Mouse (Mus musculus) CD4-positive, CD25-positive, alpha-beta regulatory T cell, adult 2 months (primary cell): ENCODE results near the gene Mfsd10.
"Not testable (repeated sequence)": the region's sequence is repeated elsewhere in the genome, so short reads cannot be mapped to it uniquely, and the experiment has no call there.

ENCODE experiments used
- DNase-seq: peaks from one replicate; pipeline ENCODE4 v3.0.0-alpha.2; 2012; ENCODE audit warnings: low read depth, low spot score

Mfsd10 gene

DNA sequence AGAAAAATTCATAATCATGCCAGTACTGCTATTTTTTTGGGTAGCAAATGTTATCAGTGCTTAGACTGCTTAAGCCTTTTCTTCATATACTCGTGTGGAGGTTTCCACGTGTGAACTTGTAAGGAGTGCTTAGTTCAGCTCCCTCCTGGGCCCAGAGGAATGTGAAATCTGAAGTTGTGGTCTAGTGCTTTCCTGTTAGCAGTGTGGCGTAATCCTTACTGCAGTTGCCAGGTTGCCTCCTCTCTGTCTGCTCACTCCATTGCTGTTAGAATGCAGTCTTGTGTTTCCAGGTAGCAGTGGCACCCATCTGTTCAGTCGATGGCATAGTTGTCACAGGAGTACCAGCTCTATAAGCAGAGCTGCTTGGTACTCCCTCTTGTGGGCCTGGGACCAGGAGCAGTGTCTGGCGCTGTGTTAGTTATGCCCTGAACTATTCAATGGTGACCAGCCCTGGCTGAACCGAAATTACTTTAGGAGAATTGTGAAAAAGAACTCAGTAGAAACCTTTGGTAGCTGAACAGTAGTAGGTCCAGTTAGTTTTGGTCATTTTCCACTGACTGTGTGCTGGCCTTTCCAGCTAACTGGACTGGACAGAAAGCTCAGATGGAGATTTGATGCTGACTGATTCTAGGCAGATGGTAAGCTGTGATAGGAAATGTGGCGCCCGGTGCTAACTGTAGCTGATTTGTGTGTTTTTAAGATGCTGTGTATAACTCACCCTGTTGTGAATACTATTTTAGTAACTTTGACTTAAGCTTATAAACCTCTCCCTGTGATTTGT, 29.7 kb downstream of the Mfsd10 start:
- DNase-seq: no peak

DNA sequence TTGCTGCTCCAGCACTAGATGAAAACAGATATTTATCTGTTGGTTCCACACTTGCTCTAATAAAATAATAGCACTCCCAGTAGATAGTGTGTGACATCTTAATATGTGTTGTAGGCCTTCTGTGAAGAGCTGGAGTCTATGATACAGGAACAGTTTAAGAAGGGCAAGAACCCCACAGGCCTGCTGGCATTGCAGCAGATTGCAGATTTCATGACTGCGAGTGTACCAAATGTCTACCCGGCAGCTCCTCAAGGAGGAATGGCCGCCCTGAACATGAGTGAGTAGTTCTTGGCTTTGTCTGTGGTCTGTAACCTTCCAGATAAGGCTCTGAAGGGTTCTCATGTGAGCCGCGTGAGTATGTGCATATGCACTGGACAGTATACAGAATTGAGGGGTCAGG, 32.4 kb downstream of the Mfsd10 start:
- DNase-seq: no peak

DNA sequence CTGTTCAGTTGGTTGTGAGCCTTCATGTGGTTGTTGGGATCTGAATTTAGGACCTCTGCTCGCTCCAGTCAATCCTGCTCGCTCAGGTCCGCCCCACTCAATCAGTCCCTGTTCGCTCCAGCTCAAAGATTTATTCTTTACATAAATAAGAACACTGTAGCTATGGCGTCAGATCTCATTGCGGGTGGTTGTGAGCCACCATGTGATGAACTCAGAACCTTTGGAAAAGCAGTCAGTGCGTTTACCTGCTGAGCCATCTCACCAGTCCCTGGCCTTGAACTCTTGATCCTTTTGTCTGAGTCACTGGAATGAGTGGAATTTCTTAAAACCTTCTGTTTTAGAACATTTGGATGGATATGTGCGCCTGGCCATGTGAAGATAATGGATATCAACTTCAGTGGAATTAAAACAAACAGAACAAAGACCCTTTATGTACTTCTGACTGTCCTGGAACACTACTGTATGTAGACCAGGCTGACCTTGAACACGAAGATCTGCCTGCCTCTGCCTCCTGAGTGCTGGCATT, 43.7 kb downstream of the Mfsd10 start:
- no peak for DNase-seq

DNA sequence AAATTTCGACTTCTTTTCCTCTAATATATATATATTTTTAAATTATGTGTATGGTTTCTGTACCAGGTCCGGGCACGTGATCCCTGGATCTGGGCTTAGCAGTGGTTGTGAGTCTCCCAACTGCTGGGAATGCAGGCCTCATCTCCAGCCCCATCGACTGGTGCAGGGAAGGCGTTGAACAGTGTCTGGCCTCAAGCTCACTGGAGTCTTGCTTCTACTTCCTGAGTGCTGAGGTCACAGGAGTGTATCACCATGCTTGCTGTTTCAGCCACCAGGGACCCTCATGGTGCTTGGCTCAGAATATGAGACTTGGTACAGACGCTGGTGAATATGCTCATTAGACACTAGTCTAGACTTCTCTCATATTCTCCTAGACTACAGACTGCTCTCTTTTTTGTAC, 44.3 kb downstream of the Mfsd10 start:
- no peak for DNase-seq

DNA sequence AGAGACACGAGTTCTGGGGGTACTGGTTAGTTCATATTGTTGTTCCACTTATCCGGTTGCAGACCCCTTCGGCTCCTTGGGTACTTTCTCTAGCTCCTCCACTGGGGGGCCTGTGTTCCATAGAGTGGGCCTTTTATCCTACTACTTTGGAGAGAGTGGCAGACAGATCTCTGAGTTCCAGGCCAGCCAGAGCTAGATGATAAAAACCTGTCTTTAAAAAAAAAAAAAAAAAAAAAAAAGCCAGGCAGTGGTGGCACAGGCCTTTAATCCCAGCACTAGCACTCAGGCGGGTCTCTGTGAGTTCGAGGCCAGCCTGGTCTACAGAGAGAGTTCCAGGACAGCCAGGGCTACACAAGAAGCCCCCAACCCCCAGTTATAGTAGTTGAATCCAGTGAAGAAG, 44.8 kb downstream of the Mfsd10 start:
- DNase-seq: not testable (repeated sequence)

DNA sequence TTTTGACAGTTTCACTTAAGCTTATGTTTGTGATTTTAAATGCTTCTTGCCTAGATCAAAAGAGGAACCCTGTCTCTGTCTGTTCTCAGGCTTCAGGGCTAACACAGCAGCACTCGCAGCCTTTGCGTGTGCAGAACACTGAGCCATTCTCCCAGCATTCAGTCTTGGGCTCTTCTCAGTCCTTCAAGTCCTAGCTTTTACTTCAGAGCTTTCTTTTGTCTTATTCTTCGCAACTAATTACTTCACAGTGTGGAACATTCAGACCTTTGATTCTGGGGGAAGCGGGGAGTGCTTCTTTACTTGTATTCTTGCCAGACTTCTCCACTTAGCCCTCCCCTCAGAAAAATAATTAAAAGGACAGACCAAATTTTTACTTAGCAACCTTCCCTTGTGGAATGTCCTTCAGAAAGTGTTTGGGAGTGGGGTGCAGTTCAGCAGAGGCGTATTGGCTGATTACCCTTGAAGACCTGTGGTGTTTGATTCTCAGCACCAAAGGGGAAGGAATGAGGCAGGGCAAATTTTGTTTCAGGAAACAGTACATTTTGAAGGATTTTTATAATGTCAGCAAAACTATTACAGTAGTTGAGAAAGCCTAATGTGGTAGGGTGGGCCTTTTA, 45.5 kb downstream of the Mfsd10 start:
- no peak for DNase-seq

DNA sequence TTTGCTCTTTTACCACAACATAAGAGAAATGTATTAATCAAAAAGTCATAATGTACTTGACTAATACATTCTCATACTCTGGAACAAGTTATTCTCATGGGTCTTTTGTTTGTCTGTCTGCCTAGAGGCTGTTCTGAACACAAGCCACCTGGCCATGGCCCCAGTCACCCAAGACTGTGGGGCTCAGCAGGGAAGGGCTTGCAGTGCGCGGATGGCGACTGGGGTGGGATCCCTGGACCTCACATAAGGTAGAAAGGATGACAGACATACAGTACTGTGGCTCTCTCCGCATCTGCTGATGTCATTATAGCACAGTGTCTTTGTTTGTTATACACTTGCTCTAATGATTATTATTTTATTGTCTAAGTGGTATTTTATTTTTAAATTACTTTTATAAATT, 46.3 kb downstream of the Mfsd10 start:
- no peak for DNase-seq

DNA sequence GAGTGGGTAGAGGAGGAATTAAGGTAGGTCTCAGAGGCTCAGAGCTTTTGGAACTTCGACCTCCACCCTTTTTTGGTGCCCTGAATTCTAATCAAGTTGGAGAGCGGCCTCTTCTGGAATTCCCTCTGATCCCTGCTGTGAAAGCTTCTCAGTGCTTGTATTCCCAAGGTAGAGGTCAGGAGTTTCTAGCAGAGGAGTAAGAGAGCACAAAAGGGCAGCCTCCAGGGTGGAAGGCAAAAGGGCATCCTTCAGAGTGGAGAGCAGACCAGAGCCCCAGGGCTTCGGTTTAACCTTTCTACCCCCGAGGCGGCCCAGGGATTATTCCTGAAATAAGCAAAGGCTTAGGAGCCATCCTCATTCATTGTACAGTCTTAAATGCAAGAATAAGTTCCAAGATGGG, 47.0 kb downstream of the Mfsd10 start:
- no peak for DNase-seq

DNA sequence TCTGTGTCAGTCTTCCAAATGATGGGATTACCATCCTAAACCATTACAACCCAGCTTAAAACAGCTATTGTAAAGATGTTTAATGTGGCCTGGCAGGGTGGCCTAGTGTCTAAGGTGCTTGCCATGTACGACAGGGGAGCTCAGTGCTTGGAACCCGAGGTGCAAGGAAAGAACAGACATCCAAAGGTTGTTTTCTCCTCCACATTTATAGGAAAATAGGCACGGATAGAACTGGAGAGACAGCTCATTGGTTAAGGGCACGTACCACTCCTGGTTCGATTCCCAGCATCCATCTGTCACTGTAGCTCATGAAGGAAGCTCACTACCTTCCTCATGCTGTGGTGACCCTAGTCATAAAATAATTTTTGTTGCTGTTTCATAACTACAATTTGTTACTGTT, 49.1 kb downstream of the Mfsd10 start:
- DNase-seq: no peak

DNA sequence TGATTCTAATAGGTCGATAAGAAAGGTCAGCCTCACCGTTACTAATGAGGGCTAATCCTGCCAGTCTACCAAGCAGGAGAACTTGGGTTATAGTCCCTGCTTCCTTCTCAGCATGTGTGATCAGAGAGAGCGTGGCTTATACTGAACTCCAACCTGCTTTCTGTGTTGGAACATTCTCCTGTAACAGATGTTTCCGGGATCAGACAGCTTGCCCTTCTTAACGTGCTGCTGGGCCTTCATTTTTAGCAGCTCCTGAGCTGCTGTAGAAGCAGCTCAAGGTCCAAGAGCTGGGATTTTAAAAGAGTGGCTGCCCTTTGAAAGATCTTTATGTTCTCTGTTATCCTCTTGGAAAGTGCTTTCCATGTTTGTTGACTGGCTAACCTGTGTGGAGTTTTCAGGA, 51.8 kb downstream of the Mfsd10 start:
- DNase-seq: no peak
